Mouse (Mus musculus): ENCODE measurements around the gene Grm4.

The Grm4 gene

DNA sequence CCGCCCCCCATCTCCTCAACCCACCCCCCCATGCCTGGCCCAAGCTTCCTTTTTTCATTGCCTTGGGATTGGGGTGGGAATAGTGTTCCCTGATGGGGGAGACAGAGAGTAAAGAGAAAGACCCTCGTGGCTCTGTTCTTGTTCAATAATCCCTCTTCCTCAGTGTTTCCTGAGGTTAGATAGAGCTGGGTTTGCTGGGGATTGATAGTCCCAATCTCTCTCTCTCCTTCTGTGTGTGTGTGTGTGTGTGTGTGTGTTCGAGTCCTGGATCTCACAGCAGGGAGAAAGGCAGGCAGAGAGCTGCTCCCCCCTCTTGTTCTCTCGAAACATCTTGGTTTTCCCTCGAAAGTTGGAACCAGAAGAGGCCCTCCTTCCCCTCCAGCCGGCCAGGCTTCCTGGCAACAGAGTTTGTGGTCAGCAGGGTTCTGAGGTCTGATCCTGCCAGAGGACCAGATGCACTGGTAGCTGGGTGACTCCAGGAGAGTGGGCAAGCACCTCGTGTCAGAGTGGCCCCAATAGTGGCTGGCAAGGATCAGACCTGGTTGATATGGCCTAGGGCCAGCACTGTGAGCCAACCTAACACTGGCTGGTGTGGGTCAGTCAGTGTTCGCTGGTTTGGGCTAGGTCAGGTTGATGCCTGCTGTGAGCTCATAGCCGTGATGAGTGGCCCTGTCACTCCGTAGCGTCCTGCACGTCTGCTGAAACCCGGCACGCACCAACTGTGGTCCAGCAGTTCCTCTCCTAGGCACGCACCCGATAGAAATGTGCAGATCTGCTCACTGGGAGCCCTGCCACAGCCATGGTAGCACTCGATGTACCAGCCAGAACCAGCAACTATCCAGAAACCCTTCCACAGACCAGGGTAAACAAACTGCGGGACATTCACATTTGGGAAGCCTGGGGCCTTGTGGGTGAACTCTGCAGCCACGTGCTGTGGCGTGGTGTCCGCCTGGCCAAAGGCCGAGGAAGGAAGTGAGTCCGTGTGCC is 31.3 kb upstream of the Grm4 start:
- no peak for DNase-seq (ENCODE audit: low read depth in 1 of 2, low spot score in 2 of 2)

- no peak for DNase-seq (ENCODE audit: low read depth in 1 of 2, low spot score in 2 of 2)
These were observed 30.3 kb upstream of the Grm4 start for GRCm38 (mm10) chr17:27551393-27551940.

- no peak for DNase-seq (ENCODE audit: low read depth in 1 of 2, low spot score in 2 of 2)
These were observed 28.0 kb upstream of the Grm4 start for GRCm38 (mm10) chr17:27549234-27549633.

DNA sequence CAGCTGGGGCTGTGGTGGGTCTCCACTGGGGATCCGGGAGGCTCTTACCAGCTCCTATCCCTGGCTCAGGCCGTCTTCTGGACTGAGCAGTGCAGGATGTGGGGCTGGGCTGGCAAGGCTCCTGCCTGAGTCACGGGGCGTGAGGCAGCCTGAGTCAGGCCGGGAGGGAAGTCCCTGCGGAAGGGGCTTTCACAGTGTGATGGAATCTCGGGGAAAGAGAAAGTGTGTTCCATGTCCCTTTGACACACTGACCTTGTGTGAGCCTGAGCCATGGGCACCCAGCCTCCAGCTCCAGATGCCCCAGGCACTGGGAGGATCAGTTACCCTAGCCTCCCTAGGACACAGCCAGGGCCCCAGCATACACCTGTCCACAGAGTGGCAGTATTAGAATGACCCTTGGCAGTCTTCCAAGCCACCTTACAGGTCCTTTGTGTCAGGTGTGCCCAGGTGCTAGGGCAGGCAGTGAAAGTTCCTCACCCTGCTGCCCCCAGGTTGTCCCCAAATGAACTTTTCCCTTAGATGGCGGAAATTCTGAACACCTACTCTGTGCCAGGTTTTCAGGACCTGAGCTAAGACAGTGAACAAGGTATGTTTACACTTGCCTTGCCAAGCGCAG is 26.2 kb upstream of the Grm4 start:
- peak in 1 of 2 experiments; percentile 59 for DNase-seq (ENCODE audit: low read depth in 1 of 2, low spot score in 2 of 2)

- DNase-seq (ENCODE audit: low read depth in 1 of 2, low spot score in 2 of 2), result no peak
These were observed 25.4 kb upstream of the Grm4 start for GRCm38 (mm10) chr17:27546574-27547085.

- no peak for DNase-seq (ENCODE audit: low read depth in 1 of 2, low spot score in 2 of 2)
These were observed 24.8 kb upstream of the Grm4 start for GRCm38 (mm10) chr17:27545991-27546390.

GRCm38 (mm10) chr17:27544551-27544950 is 23.3 kb upstream of the Grm4 start:
- DNase-seq (ENCODE audit: low read depth in 1 of 2, low spot score in 2 of 2), result no peak

- DNase-seq (ENCODE audit: low read depth in 1 of 2, low spot score in 2 of 2), result no peak
These were observed 20.8 kb upstream of the Grm4 start for GRCm38 (mm10) chr17:27541984-27542383.

DNA sequence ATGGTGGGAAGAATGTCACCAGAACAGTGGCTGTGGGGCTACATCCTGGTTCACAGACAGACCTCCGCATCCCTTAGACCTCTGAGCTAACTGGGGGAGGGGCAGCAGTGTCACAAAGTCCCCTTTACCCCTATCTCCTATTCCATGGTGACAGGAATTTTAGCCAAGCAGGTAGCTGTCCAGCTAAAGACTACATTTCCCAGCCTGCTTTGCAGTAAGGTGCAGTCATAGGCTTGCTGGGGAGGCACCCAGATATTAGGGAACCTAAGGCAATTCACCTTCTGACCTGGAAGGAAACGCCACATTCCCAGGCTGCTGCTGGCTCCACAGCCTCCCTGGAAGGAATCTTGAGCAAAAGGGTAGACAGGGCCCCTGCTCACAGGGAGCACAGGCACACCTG is 20.1 kb upstream of the Grm4 start:
- DNase-seq (ENCODE audit: low read depth in 1 of 2, low spot score in 2 of 2), result no peak

GRCm38 (mm10) chr17:27534718-27535117 is 13.5 kb upstream of the Grm4 start:
- DNase-seq (ENCODE audit: low read depth in 1 of 2, low spot score in 2 of 2), result peak; percentile 74 to 85

DNA sequence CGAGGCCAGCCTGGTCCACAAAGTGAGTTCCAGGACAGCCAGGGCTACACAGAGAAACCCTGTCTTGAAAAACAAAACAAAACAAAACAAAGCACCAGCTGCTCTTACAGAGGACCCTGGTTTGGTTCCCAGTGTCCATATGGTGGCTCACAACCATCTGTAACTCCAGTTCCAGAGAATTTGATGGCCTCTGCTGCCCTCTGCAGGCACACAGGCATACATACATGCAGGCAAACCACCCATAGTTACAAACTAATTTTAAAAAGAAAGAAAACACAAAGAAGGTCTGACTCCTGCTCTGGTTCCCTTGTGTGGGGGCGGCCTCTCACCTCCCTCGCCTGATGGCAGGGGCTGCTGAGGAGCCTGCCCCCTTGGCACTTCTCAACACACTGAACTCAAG is 12.2 kb upstream of the Grm4 start:
- DNase-seq (ENCODE audit: low read depth in 1 of 2, low spot score in 2 of 2), result no peak

DNA sequence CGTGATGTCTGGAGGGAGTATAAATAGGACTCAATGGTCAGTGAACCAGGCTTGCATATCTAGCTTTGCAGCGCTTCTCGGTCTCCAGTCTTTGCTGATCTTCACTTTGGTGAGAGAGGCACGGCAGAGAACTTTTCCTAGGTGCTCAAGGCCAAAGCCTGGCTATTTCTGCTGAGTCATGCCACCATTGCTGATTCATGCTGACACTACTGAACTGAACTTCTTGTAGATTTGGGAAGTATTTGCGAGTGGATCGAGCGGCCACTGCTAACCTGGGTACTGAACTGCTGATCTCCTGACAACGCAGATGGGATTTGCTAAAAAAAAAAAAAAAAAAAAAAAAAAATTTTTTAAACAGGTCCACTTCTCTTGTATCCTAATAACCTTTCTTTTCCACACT is 10.9 kb upstream of the Grm4 start:
- no peak for DNase-seq (ENCODE audit: low read depth in 1 of 2, low spot score in 2 of 2)

GRCm38 (mm10) chr17:27528767-27529166 is 7.6 kb upstream of the Grm4 start:
- no peak for DNase-seq (ENCODE audit: low read depth in 1 of 2, low spot score in 2 of 2)

DNA sequence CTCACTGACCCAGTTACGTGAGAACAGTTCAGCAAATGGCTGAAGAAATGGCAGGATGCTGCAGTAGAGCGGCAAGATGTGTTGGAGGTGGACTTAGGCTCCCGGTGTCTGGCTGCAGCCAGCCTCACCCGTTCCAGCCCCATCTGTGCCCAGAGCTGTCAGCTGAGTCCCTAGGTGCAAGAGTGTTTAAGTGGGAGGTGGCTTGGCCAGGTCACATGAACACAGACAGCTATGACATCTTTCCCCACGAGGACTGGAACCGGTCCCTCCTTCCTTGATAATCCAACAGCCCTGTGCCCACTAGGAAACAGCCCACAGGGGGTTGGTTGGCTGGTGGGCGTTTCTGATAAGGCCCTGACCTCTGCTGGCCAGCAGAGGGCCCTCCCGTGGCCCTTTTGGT is 6.8 kb upstream of the Grm4 start:
- DNase-seq (ENCODE audit: low read depth in 1 of 2, low spot score in 2 of 2), result no peak

DNA sequence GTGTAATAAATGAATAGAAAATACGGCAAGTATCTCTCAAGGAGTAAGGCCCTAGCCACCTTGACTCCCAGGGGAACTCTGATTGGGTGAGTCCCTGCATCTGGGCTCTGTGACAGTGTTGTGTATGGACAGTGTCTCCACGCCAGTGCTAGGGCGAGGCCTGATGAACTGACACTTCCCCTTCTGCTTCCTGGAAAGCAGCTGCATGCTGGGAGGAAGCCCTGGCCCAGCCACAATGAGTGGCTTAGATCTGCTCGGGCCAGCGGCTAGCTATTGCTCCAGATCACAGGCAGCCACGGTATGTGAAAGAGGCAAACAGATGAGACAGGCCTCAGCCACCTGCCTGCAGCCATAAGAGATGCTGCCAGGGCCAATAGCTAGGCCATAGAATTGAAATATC is 6.0 kb upstream of the Grm4 start:
- no peak for DNase-seq (ENCODE audit: low read depth in 1 of 2, low spot score in 2 of 2)

- DNase-seq (ENCODE audit: low read depth in 1 of 2, low spot score in 2 of 2), result no peak
These were observed 1.9 kb upstream of the Grm4 start for GRCm38 (mm10) chr17:27523121-27523520.

- no peak for DNase-seq (ENCODE audit: low read depth in 1 of 2, low spot score in 2 of 2)
These were observed 646 bp downstream of the Grm4 start for GRCm38 (mm10) chr17:27520557-27520956.

DNA sequence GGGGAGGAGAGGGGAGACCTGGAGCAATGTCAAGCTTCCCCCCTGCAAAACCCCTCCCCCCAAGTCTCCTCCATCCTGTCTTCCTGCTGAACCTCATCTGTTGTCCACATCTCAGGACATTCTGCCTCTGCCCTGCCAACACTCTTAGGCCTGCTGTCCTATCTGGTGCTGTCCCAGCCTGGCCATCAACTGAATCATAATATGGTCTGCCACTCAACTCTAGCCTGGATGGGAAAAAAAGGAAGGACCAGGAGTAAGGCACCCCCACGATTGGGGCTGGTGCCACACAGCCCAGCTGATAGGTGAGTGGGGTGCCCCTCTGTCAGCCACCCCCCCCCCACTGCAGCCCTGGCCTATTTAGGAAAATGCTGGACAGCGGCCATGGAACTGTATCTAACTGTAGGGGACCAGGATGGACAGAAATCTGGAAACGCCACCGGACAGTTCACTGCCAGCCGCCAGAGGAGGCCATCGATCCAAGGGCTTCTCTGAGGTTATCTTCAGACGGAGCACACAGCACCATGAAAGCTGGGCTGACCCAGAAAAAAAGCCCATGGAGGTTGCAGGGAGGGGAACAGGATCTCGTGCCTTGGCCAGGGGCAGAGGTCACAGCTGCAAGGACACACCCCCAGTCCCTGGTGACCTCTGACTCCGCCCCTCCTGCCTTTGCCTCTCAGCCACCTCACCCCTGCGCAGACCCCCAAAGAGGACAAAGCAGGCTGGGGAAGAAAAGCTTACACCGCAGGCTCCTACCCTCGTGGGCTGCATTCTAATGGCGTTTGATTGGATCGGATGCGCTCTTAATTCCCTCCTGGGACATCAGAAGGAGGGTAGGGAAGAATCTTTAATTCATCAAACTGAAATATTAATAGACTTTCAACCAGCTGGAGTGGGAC is 2.3 kb downstream of the Grm4 start:
- no peak for DNase-seq (ENCODE audit: low read depth in 1 of 2, low spot score in 2 of 2)

- DNase-seq (ENCODE audit: low read depth in 1 of 2, low spot score in 2 of 2), result no peak
These were observed 2.9 kb downstream of the Grm4 start for GRCm38 (mm10) chr17:27518296-27518695.

GRCm38 (mm10) chr17:27513916-27514762 is 7.1 kb downstream of the Grm4 start:
- no peak for DNase-seq (ENCODE audit: low read depth in 1 of 2, low spot score in 2 of 2)

Measured in monocyte, adult 2 months (primary cell).